19 mouse cellular contexts compared by ENCODE assay signal in the genomic region with DNA sequence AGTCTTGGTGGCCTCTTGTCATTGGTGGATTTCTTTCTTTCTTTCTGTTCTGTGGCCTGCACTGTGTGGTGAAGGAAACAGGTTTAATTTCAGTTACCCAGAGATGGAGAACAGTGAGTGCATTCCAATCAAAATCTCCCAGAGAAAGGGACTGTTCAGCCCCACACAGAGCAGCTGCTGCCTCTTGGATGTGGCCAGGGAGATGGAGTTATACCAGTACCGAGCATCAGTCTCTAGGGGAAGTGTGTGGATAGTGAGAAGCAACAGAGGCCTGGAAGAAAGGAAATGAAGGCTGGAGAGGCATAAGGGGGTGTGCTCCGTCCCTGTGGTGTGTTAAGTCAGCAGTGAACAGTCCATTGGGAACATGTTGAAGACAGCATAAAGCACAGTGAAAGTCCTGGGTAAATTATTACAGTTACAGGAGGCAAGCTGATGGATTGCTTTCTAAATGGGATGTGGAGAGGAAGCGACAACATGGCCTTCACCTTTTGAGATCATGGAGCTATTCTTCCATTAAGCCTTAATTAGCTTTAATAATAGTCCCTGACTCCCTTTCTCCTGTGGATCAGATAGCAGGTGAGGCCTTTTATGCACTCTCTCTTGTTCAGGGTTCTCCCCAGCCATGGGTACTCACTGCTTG. TPM values are rescaled to one million over a fixed set of nuclear protein-coding genes. Genes with fewer than 3 reads are reported as not detected.
DNase-seq lines count a peak whose midpoint lies in the region; ATAC-seq and TF ChIP-seq lines count a peak whose summit lies in the region.
"Had no signal": no experiment of that assay in that cellular context is flagged by ENCODE, and none has a peak within 500 bp of the region (broad histone marks: within the 10 kb centered on the region; RNA-seq: fewer than 3 reads in every experiment).

No protein-coding gene starts in this region.

- peak overlapping the region; percentile 76 for H3K27ac ChIP-seq in layer of hippocampus, adult 2 months
- H3K27ac ChIP-seq in hindbrain, embryonic 14.5 days, result peak overlapping the region; percentile 14; the same call in 1 of the 2 replicates
- 0 out of 2 replicates have a peak overlapping the region, but pooled peaks have one; percentile 4 for H3K27ac ChIP-seq in hindbrain, postnatal 0 days
- H3K27ac ChIP-seq: embryonic facial prominence, embryonic 13.5 days; gastrocnemius, adult 2 months; heart, embryonic 10.5 days had no signal

- H3K9me3 ChIP-seq in hindbrain, embryonic 14.5 days (ENCODE audit: control insufficient read depth, low read length), result no peaks in the 10 kb centered on the region
- no peaks in the 10 kb centered on the region for H3K9me3 ChIP-seq in hindbrain, postnatal 0 days (ENCODE audit: low read length)
- H3K9me3 ChIP-seq: embryonic facial prominence, embryonic 13.5 days; heart, embryonic 10.5 days had no signal

- no peaks in the 10 kb centered on the region for H3K27me3 ChIP-seq in hindbrain, embryonic 14.5 days (ENCODE audit: control insufficient read depth, insufficient read depth, low read length)
- H3K27me3 ChIP-seq in hindbrain, postnatal 0 days (ENCODE audit: insufficient read depth, low read length), result no peaks in the 10 kb centered on the region
- H3K27me3 ChIP-seq: embryonic facial prominence, embryonic 13.5 days had no signal

- intact Hi-C loops in heart, postnatal 10 days (cut with DNase I), result no loop called here

- 46% methylated on average over 3 of the region's 3 CpGs for WGBS in hindbrain, embryonic 14.5 days
- 50% methylated on average over 3 of the region's 3 CpGs for WGBS in hindbrain, postnatal 0 days

- no peak overlapping the region for H3K4me3 ChIP-seq in layer of hippocampus, adult 2 months
- no peak overlapping the region for H3K4me3 ChIP-seq in hindbrain, embryonic 14.5 days (replicated peaks; ENCODE audit: low read length)
- H3K4me3 ChIP-seq in hindbrain, postnatal 0 days (ENCODE audit: low read length), result no peak overlapping the region
- H3K4me3 ChIP-seq: embryonic facial prominence, embryonic 13.5 days; gastrocnemius, adult 2 months; heart, embryonic 10.5 days had no signal

- H3K4me1 ChIP-seq in hindbrain, embryonic 14.5 days (replicated peaks; ENCODE audit: control insufficient read depth, insufficient read depth, low read length), result peaks cover 12% of the 10 kb centered on the region
- no peaks in the 10 kb centered on the region for H3K4me1 ChIP-seq in hindbrain, postnatal 0 days (ENCODE audit: insufficient read depth, low read length)

- no peak overlapping the region for H3K9ac ChIP-seq in hindbrain, embryonic 14.5 days
- no peak overlapping the region for H3K9ac ChIP-seq in hindbrain, postnatal 0 days (replicated peaks; ENCODE audit: low read length)
- H3K9ac ChIP-seq: embryonic facial prominence, embryonic 13.5 days had no signal

- no peak for TF ChIP-seq CTCF in layer of hippocampus, adult 2 months (conservative IDR thresholded peaks at IDR 0.05)
- no peak for TF ChIP-seq CTCF in hindbrain, postnatal 0 days (IDR thresholded peaks at IDR 0.05; ENCODE audit: low read depth)

- H3K36me3 ChIP-seq in hindbrain, embryonic 14.5 days (replicated peaks; ENCODE audit: control insufficient read depth, insufficient read depth), result peaks cover 19% of the 10 kb centered on the region
- no peaks in the 10 kb centered on the region for H3K36me3 ChIP-seq in hindbrain, postnatal 0 days (ENCODE audit: insufficient read depth, low read length)

- peak; percentile 86 for DNase-seq in heart, adult 11 months
- DNase-seq in heart, postnatal 10 days, result no peak
- DNase-seq in layer of hippocampus, adult 2 months (ENCODE audit: low spot score in 2 of 2), result no peak
- no peak for DNase-seq in layer of hippocampus, adult 9-10 months (ENCODE audit: low spot score)
- no peak for DNase-seq in hindbrain, embryonic 14.5 days (ENCODE audit: low spot score)
- DNase-seq in hindbrain, postnatal 0 days (ENCODE audit: low spot score), result no peak
- DNase-seq: adrenal gland, adult 8-10 months; cerebellum, adult 18-20 months; cerebellum, postnatal 25 days; gastrocnemius, adult 2 months; kidney, postnatal 10 days; layer of hippocampus, postnatal 36 days; lung, postnatal 4 days; thymus, adult 2 months; thymus, postnatal 4 days had no signal

- H3K4me2 ChIP-seq in hindbrain, embryonic 14.5 days (replicated peaks), result no peak overlapping the region
- no peak overlapping the region for H3K4me2 ChIP-seq in hindbrain, postnatal 0 days (ENCODE audit: low read depth, low read length)
- H3K4me2 ChIP-seq: embryonic facial prominence, embryonic 13.5 days had no signal

- ATAC-seq in hindbrain, embryonic 14.5 days (ENCODE audit: low FRiP score), result no peak
- peak; percentile 55; the same call in 1 of the 2 replicates for ATAC-seq in hindbrain, postnatal 0 days
- no peak for ATAC-seq in inflammation-experienced regulatory T-cells, adult 6 months
- ATAC-seq: intestine, embryonic 16.5 days had no signal

RNA-seq across cellular contexts. Expression of gene Tmem170b, which starts 21.7 kb away (rescaled TPM):
- total RNA-seq in heart, postnatal 10 days (2021), result 10 to 100 TPM; 18.6 to 18.8 TPM
- total RNA-seq in layer of hippocampus, adult 2 months (2021), result 10 to 100 TPM; 88.6 to 91.0 TPM
- polyA plus RNA-seq in hindbrain, embryonic 14.5 days (2014; fragmentation: Nextera tagmentation; extraction: Ambion mirVana), result 62.4 and 65.9 TPM in 2 replicates
- total RNA-seq in hindbrain, postnatal 0 days (2014; rRNA removed), result 25.3 and 26.5 TPM in 2 replicates
- 33.2 and 33.6 TPM in 2 replicates for polyA plus RNA-seq in hindbrain, postnatal 0 days (2015; fragmentation: Nextera tagmentation; extraction: Ambion mirVana)
- 10 to 100 TPM in 2 of 3 experiments, 1 to 10 TPM in 1; 8.4 to 13.6 (median 11.5) TPM for polyA plus RNA-seq in inflammation-experienced regulatory T-cells, adult 6 months (2017; shearing (Covaris generic))

Comparison
In these comparisons a context has a peak if more than half of its experiments do, and no peak if none do; other contexts are left out.
1. H3K27ac ChIP-seq: peak in every context shown above with its lines; median percentile 76 in layer of hippocampus, adult 2 months; 14 in hindbrain, embryonic 14.5 days; 4 in hindbrain, postnatal 0 days.